Mouse (Mus musculus) embryonic facial prominence, embryonic 12.5 days (tissue): ENCODE data around the gene Clrn1. TPM values are rescaled to one million over a fixed set of nuclear protein-coding genes. Genes with fewer than 3 reads are reported as not detected.

Experiments
- ATAC-seq: fragments of 200-750 bp; cut with Nextera tagmentation; 2 replicates; pipeline ENCODE4 v1.8.0; 2017; ENCODE audit not compliant: insufficient number of reproducible peaks, insufficient read depth, low FRiP score, low TSS enrichment
- H3K27ac ChIP-seq: fragments of 300-500 bp; sonication (generic); 2 replicates; pipeline ENCODE4 v1.5.1; 2016; ENCODE audit warnings: mild to moderate bottlenecking
- H3K27me3 ChIP-seq: fragments of 300-500 bp; sonication (generic); 2 replicates; pipeline ENCODE4 v1.6.1; 2016; ENCODE audit warnings: mild to moderate bottlenecking, moderate library complexity
- H3K36me3 ChIP-seq: fragments of 300-500 bp; sonication (generic); 2 replicates; pipeline ENCODE4 v1.6.1; 2016; ENCODE audit warnings: mild to moderate bottlenecking
- H3K4me1 ChIP-seq: fragments of 300-500 bp; sonication (generic); 2 replicates; pipeline ENCODE4 v1.6.1; 2016
- H3K4me2 ChIP-seq: fragments of 300-500 bp; sonication (generic); replicated peaks from 2 replicates; pipeline ENCODE4 v1.6.1; 2016; ENCODE audit warnings: mild to moderate bottlenecking, moderate library complexity
- H3K4me3 ChIP-seq: fragments of 300-500 bp; sonication (generic); 2 replicates; pipeline ENCODE4 v1.5.1; 2016; ENCODE audit warnings: mild to moderate bottlenecking
- H3K9ac ChIP-seq: fragments of 300-500 bp; sonication (generic); 2 replicates; pipeline ENCODE4 v1.6.1; 2016; ENCODE audit warnings: mild to moderate bottlenecking, moderate library complexity
- H3K9me3 ChIP-seq: fragments of 300-500 bp; sonication (generic); 2 replicates; pipeline ENCODE4 v1.6.1; 2016; ENCODE audit warnings: mild to moderate bottlenecking, moderate library complexity
- WGBS: fragments of 180-500 bp; shearing (Covaris S2); methylation state at CpG from one replicate; pipeline ENCODE4 v1.1.7; 2016; 5-methylcytosine and 5-hydroxymethylcytosine counted together
- polyA plus RNA-seq: library from polyadenylated mRNA; unstranded; fragments of >200 nt; fragmentation: Nextera tagmentation; extraction: Ambion mirVana; gene quantifications from 2 replicates; pipeline ENCODE4 v1.2.1, GENCODE M21; 2016

Gene Clrn1
- polyA plus RNA-seq, 1 experiment from 2014 or later, result 2.5 TPM

DNA sequence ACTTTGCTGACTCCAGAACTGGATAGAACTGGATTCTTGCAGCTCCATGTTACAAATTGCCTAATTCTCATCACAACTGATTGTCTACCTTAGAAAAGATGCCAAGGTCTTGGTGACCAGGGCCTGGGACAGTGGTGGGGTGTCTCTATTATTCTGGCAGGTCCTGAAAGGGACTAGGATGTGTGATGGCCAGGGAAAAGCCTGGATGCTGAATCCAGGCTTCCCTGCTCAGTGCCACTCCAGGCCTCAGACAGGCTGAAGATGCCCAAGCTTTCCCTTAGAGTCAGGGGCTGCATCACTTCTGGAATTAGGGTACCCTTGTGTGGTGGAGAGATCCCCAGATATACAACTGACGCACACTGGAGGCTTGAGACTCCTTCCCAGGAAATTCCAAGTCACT, 55.2 kb downstream of the Clrn1 start:
- 89% methylated on average over 1 of the region's 1 CpGs for WGBS
- no peaks in the 10 kb centered on the region for H3K9me3 ChIP-seq

DNA sequence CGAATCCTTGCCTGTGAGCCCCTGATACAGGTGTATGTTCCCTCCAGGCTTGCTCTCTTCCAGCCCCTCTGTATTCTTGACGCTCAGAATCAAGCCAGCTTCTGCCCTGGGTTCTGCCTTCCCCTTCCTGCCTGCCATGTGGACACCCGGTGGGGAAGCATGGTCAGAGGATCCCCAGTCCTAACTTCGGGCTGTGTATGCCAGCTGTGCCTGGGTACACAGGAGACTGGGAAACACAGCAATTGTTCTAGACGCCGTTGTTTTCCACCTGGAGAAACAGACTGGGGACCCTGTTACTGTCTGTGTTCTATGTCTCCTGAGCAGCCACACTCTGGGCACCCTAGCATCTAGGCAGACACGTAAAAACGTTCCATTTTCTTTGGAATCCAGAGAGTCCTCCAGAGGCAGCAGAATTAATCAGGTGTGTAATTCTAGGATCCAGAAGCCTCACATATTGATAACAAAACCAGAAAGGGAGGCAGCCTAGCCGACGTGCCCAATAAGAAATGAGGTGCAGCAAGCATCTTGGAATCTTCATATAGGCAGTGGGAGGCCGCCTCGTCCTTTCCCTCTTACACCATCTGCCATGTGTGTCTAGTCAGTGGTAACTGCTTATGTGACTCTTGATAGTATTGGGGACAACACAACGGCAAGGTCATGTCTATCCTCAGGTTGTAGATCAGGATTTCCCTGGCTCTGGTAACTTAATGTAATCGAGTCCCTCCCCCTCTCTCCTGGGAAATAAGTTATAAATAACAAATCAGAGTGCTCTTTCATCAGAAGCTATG, 56.6 kb downstream of the Clrn1 start:
- Histone ChIP-seq H3K36me3 (no peaks in the 10 kb centered on the region), H3K27ac (no peak overlapping the region), H3K27me3 (no peaks in the 10 kb centered on the region), H3K9ac (no peak overlapping the region), H3K4me3 (no peak overlapping the region), H3K4me2 (no peak overlapping the region), H3K4me1 (no peaks in the 10 kb centered on the region), H3K9me3 (no peaks in the 10 kb centered on the region)
- no peak for ATAC-seq
- WGBS, result 84% methylated on average over 14 of the region's 14 CpGs

More for the DNA sequence above, 55.2 kb downstream of the Clrn1 start:
- H3K4me3 ChIP-seq, result no peak overlapping the region
- H3K4me2 ChIP-seq, result no peak overlapping the region
- H3K36me3 ChIP-seq, result no peaks in the 10 kb centered on the region
- no peak overlapping the region for H3K9ac ChIP-seq
- no peaks in the 10 kb centered on the region for H3K27me3 ChIP-seq
- no peak overlapping the region for H3K27ac ChIP-seq
- ATAC-seq, result no peak
- no peaks in the 10 kb centered on the region for H3K4me1 ChIP-seq

DNA sequence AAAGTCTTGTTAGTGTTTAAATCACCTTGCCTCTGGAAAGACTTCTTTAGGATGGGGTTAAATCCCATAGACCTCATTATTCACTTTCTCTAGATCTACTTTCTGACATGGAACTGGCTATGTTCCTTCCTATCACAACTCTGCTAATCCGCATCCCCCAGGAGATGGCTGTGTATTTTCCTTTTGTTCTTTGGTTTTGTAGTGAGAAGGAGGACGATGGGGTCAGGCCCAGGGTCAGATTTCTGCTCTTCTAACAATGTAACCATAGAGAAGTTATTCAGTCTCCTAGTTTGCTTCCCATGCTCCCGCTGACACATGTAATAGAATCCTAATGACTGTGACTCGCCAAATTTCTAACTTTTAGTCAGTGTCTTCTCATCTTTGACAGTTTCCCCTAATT, 58.9 kb downstream of the Clrn1 start:
- H3K9me3 ChIP-seq, result no peaks in the 10 kb centered on the region
- H3K27ac ChIP-seq, result no peak overlapping the region
- H3K4me2 ChIP-seq, result no peak overlapping the region
- no peak overlapping the region for H3K9ac ChIP-seq
- H3K4me3 ChIP-seq, result no peak overlapping the region
- 16% methylated on average over 4 of the region's 4 CpGs for WGBS
- no peak for ATAC-seq
- no peaks in the 10 kb centered on the region for H3K4me1 ChIP-seq
- H3K27me3 ChIP-seq, result no peaks in the 10 kb centered on the region
- no peaks in the 10 kb centered on the region for H3K36me3 ChIP-seq

DNA sequence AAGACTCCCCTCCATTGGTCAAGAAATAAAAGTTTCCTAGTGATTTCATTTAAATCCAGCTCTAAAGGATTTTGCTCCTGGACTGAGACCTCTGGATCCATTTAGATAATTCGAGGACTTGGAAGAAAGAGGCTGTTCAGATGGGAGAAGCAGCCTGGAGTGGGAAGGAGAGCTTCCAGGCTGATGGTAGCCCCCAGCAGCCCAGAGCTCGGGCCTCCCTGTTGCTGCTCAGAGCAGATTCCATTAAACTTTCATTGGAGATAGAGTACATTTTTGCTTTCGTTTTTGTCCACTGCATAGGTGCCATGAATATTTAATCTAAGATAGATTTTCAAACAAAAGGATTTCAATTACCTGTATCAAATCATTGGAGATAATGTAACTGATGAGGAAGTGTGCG, 62.9 kb downstream of the Clrn1 start, which contains the start of gene Mindy4b-ps:
TSS of gene Mindy4b-ps (minus strand) at position 101 of the 400 bp plus-strand sequence.
- Histone ChIP-seq H3K4me3 (no peak within 1 kb of the TSS), H3K4me2 (no peak within 1 kb of the TSS), H3K9me3 (no peaks in the 10 kb centered on the region), H3K27me3 (no peaks in the 10 kb centered on the region), H3K9ac (no peak within 1 kb of the TSS), H3K4me1 (no peaks in the 10 kb centered on the region), H3K27ac (no peak within 1 kb of the TSS), H3K36me3 (no peaks in the 10 kb centered on the region)
- ATAC-seq, result no peak
- 58% methylated on average over 4 of the region's 4 CpGs for WGBS

DNA sequence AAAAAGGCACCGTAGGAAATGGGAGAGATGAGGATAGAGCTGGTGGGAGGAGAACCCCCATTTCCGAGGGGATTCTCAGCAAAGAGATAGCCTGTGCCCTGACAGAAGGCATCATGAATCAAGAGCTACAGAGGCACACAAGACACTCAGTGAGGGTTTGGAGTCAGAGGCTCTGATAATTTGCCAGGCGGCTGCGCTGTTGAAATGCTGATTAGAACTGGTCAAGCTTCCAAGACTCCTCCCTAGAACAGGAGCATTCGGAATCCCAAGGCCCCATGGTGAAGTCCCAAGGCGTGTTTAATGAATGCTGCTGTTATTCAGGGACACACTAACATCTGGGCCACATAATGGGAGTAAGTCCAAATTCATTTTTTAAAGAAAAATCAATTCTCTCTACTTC, 67.8 kb downstream of the Clrn1 start:
- Histone ChIP-seq H3K4me1 (no peaks in the 10 kb centered on the region), H3K4me2 (no peak overlapping the region), H3K9me3 (no peaks in the 10 kb centered on the region), H3K9ac (no peak overlapping the region), H3K27me3 (no peaks in the 10 kb centered on the region), H3K4me3 (no peak overlapping the region), H3K27ac (no peak overlapping the region), H3K36me3 (no peaks in the 10 kb centered on the region)
- no peak for ATAC-seq
- 31% methylated on average over 6 of the region's 6 CpGs for WGBS

DNA sequence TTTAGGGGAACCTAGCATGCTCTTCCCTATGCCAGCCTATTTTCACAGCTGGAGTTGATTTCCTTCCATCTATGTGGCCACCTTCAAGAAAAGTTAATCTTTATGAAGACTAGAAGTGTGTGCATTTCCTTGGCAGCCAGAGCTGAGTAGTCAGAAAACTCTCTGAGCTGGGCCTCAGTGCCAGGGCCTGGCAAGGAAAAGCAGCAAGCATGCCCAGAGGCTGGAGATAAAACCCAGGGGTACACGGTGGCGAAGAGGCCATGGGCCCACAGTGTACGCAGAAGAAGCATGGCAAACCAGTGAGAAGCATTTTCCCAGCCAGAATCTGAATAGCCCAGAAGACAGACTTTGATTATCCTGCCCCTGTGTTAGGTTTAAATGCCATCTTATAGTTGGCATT, 70.9 kb downstream of the Clrn1 start:
- 86% methylated on average over 3 of the region's 3 CpGs for WGBS
- no peak overlapping the region for H3K4me3 ChIP-seq
- no peaks in the 10 kb centered on the region for H3K9me3 ChIP-seq
- peaks cover 9% of the 10 kb centered on the region; the same call in 1 of the 2 replicates for H3K4me1 ChIP-seq
- ATAC-seq, result no peak
- no peak overlapping the region for H3K27ac ChIP-seq
- H3K9ac ChIP-seq, result no peak overlapping the region
- no peaks in the 10 kb centered on the region for H3K36me3 ChIP-seq
- H3K27me3 ChIP-seq, result no peaks in the 10 kb centered on the region
- H3K4me2 ChIP-seq, result no peak overlapping the region

DNA sequence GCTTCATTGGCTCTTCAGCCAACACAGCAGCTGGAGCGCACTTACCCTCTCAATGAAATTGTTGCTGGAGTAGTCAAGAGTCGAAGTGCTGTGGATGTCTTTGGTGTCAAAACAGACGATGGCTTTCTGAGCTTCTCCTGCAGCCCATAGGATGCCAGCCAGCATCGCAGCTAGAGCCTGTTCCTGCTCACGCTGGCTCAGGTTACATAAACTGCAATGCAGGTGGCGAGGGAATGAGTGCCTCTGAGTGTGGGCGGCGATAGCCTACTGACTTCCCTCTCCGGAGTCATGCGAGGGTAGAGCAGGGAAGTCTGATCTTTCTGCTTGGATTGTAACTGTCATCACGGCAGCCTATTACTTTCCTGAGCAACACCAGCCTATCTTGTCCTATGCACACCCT, 74.8 kb downstream of the Clrn1 start:
- H3K9ac ChIP-seq, result no peak overlapping the region
- 38% methylated on average over 11 of the region's 11 CpGs for WGBS
- H3K4me3 ChIP-seq, result no peak overlapping the region
- H3K36me3 ChIP-seq, result no peaks in the 10 kb centered on the region
- no peak for ATAC-seq
- H3K27me3 ChIP-seq, result no peaks in the 10 kb centered on the region
- peaks cover 12% of the 10 kb centered on the region; the same call in 1 of the 2 replicates for H3K4me1 ChIP-seq
- no peaks in the 10 kb centered on the region for H3K9me3 ChIP-seq
- H3K4me2 ChIP-seq, result no peak overlapping the region
- no peak overlapping the region for H3K27ac ChIP-seq

DNA sequence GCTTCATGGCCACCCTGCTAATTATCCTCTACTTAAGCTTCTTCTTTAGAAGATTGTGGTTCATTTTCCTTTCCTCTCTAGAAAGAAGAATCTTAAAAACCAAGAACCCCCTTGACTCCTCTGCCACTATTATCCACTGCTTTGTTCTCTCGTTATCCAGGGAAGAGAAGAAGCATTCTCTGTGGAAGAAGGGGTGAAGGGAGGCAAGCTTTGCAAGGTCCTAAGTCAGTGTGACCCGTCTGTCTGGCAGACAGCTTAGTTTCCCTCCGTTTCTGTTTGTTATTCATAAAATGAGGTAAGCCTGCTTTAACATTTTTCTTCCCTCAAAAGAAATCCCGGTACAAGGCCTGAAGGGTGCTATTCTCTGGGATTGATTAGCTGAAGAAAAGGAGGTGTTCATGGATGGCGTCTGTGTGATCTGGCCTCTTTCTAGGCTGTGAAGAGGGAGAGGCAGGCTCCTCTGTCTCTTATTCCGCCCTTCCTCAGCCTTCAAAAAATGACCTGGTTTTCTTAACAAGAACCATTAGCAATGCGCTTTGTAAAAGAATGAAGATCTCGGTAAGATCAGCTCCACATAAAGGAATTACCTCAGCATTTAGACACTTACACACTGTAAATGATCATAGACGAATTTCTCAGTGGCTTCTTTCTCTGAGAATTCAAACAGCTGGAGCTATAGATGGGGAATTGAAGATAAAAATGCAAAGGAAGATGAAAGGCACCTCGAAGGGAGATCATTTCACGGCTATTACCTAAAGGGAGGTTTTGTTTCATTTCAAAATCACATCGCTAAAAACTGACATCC, 75.8 kb downstream of the Clrn1 start:
- Histone ChIP-seq H3K9ac (no peak overlapping the region), H3K27ac (no peak overlapping the region), H3K4me2 (no peak overlapping the region), H3K4me3 (no peak overlapping the region), H3K4me1 (peaks cover 12% of the 10 kb centered on the region; the same call in 1 of the 2 replicates), H3K9me3 (no peaks in the 10 kb centered on the region), H3K36me3 (no peaks in the 10 kb centered on the region), H3K27me3 (no peaks in the 10 kb centered on the region)
- WGBS, result 35% methylated on average over 12 of the region's 12 CpGs
- ATAC-seq, result no peak

DNA sequence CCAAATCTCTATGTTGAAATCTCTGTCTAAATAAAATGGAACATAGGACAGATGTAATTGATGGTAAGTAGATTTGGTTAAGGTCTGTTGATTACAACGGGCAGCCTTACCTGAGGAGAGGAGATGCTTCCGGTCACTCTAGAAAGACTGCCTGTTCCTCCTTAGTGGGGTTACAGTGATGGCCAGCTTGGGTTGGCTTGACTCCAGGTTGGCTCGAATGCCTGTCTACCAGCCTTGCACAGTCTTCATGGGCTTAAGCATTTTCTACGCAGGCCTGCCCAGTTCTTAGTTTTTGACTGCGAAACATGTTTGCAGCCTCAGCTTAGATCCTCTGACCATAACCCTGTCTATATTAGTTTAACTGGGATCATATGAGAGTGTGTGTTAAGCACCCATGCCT, 76.5 kb downstream of the Clrn1 start:
- Histone ChIP-seq H3K36me3 (no peaks in the 10 kb centered on the region), H3K9ac (no peak overlapping the region), H3K4me3 (no peak overlapping the region), H3K9me3 (no peaks in the 10 kb centered on the region), H3K27me3 (no peaks in the 10 kb centered on the region), H3K4me2 (no peak overlapping the region), H3K27ac (no peak overlapping the region), H3K4me1 (peaks cover 12% of the 10 kb centered on the region; the same call in 1 of the 2 replicates)
- ATAC-seq, result no peak
- WGBS, result 91% methylated on average over 5 of the region's 5 CpGs

DNA sequence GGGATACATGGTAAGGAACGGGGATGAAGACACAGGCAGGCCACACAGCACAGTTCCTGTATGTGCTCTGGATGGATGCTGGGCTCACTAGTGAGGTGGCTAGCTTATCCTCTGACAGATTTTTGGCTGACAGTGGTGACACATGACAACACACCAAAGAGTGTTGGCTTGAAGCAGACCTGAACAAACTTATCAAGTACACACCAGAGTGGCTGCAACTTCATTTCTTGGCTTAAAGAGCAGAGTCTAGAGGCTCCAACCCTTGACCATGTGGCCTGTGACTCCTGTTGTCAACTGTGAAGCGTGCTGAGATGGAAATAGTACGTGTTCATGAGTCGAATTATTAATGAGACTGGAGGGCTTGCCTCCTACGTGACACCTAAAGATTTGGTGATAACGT, 80.4 kb downstream of the Clrn1 start:
- Histone ChIP-seq H3K27ac (no peak overlapping the region), H3K9ac (no peak overlapping the region), H3K4me1 (0 out of 2 replicates have a peak, but pooled peaks cover 5% of the 10 kb centered on the region), H3K4me3 (no peak overlapping the region), H3K4me2 (no peak overlapping the region), H3K9me3 (no peaks in the 10 kb centered on the region), H3K36me3 (no peaks in the 10 kb centered on the region), H3K27me3 (no peaks in the 10 kb centered on the region)
- ATAC-seq, result no peak
- WGBS, result 91% methylated on average over 6 of the region's 6 CpGs

DNA sequence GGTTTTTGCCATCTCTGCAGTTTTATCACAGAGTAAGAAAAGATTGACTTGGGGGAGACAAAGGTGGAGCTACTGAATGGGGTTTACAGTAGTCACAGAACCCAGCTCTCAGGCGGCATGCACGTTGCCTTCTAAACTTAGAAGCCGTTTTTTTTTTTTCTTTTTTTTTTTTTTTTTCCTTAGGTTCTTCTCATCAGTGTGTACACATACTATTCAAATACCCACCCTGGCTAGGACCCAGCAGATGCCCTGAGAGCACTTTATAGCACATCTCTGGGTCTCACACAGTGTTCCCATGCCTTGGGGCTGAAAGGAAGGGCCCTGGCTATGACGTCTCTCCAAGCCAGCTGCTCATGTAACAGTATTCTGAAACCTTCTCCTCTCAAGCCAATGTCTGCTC, 86.5 kb downstream of the Clrn1 start:
- Histone ChIP-seq H3K27ac (no peak overlapping the region), H3K4me2 (no peak overlapping the region), H3K4me3 (no peak overlapping the region), H3K27me3 (no peaks in the 10 kb centered on the region), H3K9ac (no peak overlapping the region), H3K9me3 (no peaks in the 10 kb centered on the region), H3K36me3 (no peaks in the 10 kb centered on the region), H3K4me1 (no peaks in the 10 kb centered on the region)
- ATAC-seq, result no peak
- WGBS, result 76% methylated on average over 4 of the region's 4 CpGs

DNA sequence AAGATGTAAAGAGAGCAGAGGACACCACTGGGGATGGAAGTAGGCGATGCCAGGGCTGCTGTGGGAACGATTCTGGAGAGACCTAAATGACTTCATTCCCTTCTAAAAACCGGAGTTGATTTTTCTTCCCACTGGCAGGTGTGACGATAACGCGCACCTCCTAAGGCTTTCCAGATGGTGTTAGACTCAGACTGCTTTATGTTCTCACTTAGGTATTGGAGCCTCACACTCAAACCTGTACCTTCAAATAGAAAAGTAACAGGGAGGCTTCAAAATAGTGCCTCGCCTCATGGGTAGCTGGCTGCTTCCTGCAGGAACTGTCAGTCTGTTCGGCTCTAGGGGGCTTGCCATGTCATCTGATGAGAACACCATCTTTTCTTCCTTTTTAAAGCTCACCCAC, 86.9 kb downstream of the Clrn1 start:
- H3K27me3 ChIP-seq, result no peaks in the 10 kb centered on the region
- 70% methylated on average over 8 of the region's 8 CpGs for WGBS
- no peak overlapping the region for H3K9ac ChIP-seq
- H3K4me2 ChIP-seq, result no peak overlapping the region
- no peak overlapping the region for H3K27ac ChIP-seq
- H3K4me3 ChIP-seq, result no peak overlapping the region
- no peak for ATAC-seq
- no peaks in the 10 kb centered on the region for H3K36me3 ChIP-seq
- no peaks in the 10 kb centered on the region for H3K9me3 ChIP-seq
- H3K4me1 ChIP-seq, result no peaks in the 10 kb centered on the region
